Comparison of ENCODE assay signal across 8 mouse cellular contexts in the genomic region with DNA sequence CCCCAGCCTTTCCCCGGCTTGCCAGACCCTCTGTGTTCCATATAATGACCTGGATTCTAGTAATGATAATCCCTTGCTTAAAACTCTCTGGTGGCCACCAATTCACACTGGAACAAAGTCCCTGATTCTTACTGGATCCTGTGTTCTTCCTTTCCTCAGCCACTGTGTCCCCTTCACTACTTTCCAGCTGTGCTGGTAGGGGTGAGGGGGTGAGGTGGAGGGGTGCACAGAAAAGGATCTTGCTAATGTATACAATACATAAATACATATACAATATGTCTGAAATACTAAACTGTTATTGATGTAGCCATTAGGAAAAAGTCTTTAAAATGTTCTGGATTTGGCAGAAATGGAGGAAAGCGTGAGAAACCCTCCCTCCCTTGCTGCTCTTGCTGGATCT. TPM values are rescaled to one million over a fixed set of nuclear protein-coding genes. Genes with fewer than 3 reads are reported as not detected.
A peak's percentile ranks its signal among the peaks of the same experiment; 100 is the strongest.
DNase-seq lines count a peak whose midpoint lies in the region; ATAC-seq and TF ChIP-seq lines count a peak whose summit lies in the region.

No protein-coding gene starts in this region.

- H3K27me3 ChIP-seq in heart, postnatal 0 days (ENCODE audit: control insufficient read depth, insufficient read depth, low read length) = no peaks in the 10 kb centered on the region
- no peaks in the 10 kb centered on the region for H3K27me3 ChIP-seq in hindbrain, embryonic 15.5 days
- H3K27me3 ChIP-seq in midbrain, embryonic 15.5 days (replicated peaks) = no peaks in the 10 kb centered on the region

- intact Hi-C loops in heart, postnatal 10 days (cut with DNase I) = no loop called here

- H3K27ac ChIP-seq in heart, postnatal 0 days (ENCODE audit: low read depth) = peak overlapping the region; percentile 95; the same call in 1 of the 2 replicates
- H3K27ac ChIP-seq in bone marrow, adult 2 months (ENCODE audit: control insufficient read depth, insufficient read depth, low read depth, low read length, poor library complexity) = no peak overlapping the region
- no peak overlapping the region for H3K27ac ChIP-seq in hindbrain, embryonic 15.5 days (replicated peaks)
- peak overlapping the region; percentile 81; the same call in 1 of the 2 replicates for H3K27ac ChIP-seq in midbrain, embryonic 15.5 days

- H3K9me3 ChIP-seq in heart, postnatal 0 days (replicated peaks; ENCODE audit: control insufficient read depth, low read length) = no peaks in the 10 kb centered on the region
- H3K9me3 ChIP-seq in hindbrain, embryonic 15.5 days = 0 out of 2 replicates have a peak, but pooled peaks cover 2% of the 10 kb centered on the region
- no peaks in the 10 kb centered on the region for H3K9me3 ChIP-seq in midbrain, embryonic 15.5 days

- TF ChIP-seq CTCF in heart, postnatal 0 days (IDR thresholded peaks at IDR 0.05; ENCODE audit: low read depth) = no peak
- no peak for TF ChIP-seq CTCF in bone marrow, adult 2 months (IDR thresholded peaks at IDR 0.05; ENCODE audit: control insufficient read depth, insufficient read depth, low read length)

- H3K36me3 ChIP-seq in heart, postnatal 0 days (replicated peaks; ENCODE audit: control insufficient read depth, insufficient read depth, low read length) = peaks cover 14% of the 10 kb centered on the region
- peaks cover 32% of the 10 kb centered on the region for H3K36me3 ChIP-seq in hindbrain, embryonic 15.5 days
- H3K36me3 ChIP-seq in midbrain, embryonic 15.5 days (replicated peaks) = peaks cover 24% of the 10 kb centered on the region

- DNase-seq in heart, postnatal 0 days (ENCODE audit: low spot score) = no peak
- DNase-seq in heart, postnatal 10 days = no peak
- DNase-seq in layer of hippocampus, postnatal 36 days = no peak
- no peak for DNase-seq in urinary bladder, adult 18-20 months (ENCODE audit: low spot score in 2 of 2)
- DNase-seq in B cell, adult 2 months = no peak

- ATAC-seq in heart, postnatal 0 days (ENCODE audit: insufficient read depth, low read depth) = no peak
- ATAC-seq in hindbrain, embryonic 15.5 days (ENCODE audit: low FRiP score, low read depth) = no peak
- ATAC-seq in midbrain, embryonic 15.5 days (replicated peaks) = no peak

- WGBS in heart, postnatal 0 days = 95% methylated on average over 2 of the region's 2 CpGs
- 91% methylated on average over 2 of the region's 2 CpGs for WGBS in bone marrow, adult 2 months
- WGBS in hindbrain, embryonic 15.5 days = 98% methylated on average over 2 of the region's 2 CpGs
- 88% methylated on average over 2 of the region's 2 CpGs for WGBS in midbrain, embryonic 15.5 days

- peaks cover 10% of the 10 kb centered on the region for H3K4me1 ChIP-seq in heart, postnatal 0 days (ENCODE audit: control insufficient read depth, insufficient read depth)
- H3K4me1 ChIP-seq in bone marrow, adult 2 months (ENCODE audit: control insufficient read depth, insufficient read depth, low read length) = peaks cover 6% of the 10 kb centered on the region; the same call in 1 of the 2 replicates
- H3K4me1 ChIP-seq in hindbrain, embryonic 15.5 days (replicated peaks) = peaks cover 16% of the 10 kb centered on the region
- peaks cover 23% of the 10 kb centered on the region for H3K4me1 ChIP-seq in midbrain, embryonic 15.5 days

- TF ChIP-seq POLR2A in bone marrow, adult 2 months (IDR thresholded peaks at IDR 0.05; ENCODE audit: borderline replicate concordance, control insufficient read depth, low read depth, low read length) = no peak

- peak overlapping the region; percentile 75; the same call in 1 of the 2 replicates for H3K4me2 ChIP-seq in heart, postnatal 0 days (ENCODE audit: low read depth, low read length)
- peak overlapping the region; percentile 77 for H3K4me2 ChIP-seq in hindbrain, embryonic 15.5 days
- H3K4me2 ChIP-seq in midbrain, embryonic 15.5 days = peak overlapping the region; percentile 63

- no peak overlapping the region for H3K9ac ChIP-seq in heart, postnatal 0 days (replicated peaks; ENCODE audit: low read depth, low read length)
- no peak overlapping the region for H3K9ac ChIP-seq in hindbrain, embryonic 15.5 days
- H3K9ac ChIP-seq in midbrain, embryonic 15.5 days = peak overlapping the region; percentile 40; the same call in 1 of the 2 replicates

- H3K4me3 ChIP-seq in heart, postnatal 0 days (ENCODE audit: low read depth, low read length) = no peak overlapping the region
- peak overlapping the region; percentile 22 for H3K4me3 ChIP-seq in bone marrow, adult 2 months (replicated peaks; ENCODE audit: control insufficient read depth, low read depth, low read length)
- no peak overlapping the region for H3K4me3 ChIP-seq in hindbrain, embryonic 15.5 days
- H3K4me3 ChIP-seq in midbrain, embryonic 15.5 days = peak overlapping the region; percentile 72; the same call in 1 of the 2 replicates

- TF ChIP-seq EP300 in heart, postnatal 0 days (IDR thresholded peaks at IDR 0.05; ENCODE audit: low read depth) = no peak

RNA-seq across cellular contexts. Expression of gene Chchd5, which starts 1.3 kb away (rescaled TPM):
- 9.9 and 19.4 TPM in 2 replicates for total RNA-seq in heart, postnatal 0 days (2014; rRNA removed; ENCODE audit: low replicate concordance)
- 17.6 and 19.9 TPM in 2 replicates for polyA plus RNA-seq in heart, postnatal 0 days (2015; fragmentation: Nextera tagmentation; extraction: Ambion mirVana)
- total RNA-seq in heart, postnatal 10 days (2021) = 10 to 100 TPM; 11.6 to 13.9 TPM
- 11.7 and 19.9 TPM in 2 replicates for polyA plus RNA-seq in bone marrow, adult 2 months (2011; ENCODE audit: insufficient read depth, insufficient read length, low replicate concordance, missing spikeins)
- polyA plus RNA-seq in hindbrain, embryonic 15.5 days (2015; fragmentation: Nextera tagmentation; extraction: Ambion mirVana) = 19.8 and 20.6 TPM in 2 replicates
- polyA plus RNA-seq in midbrain, embryonic 15.5 days (2015; fragmentation: Nextera tagmentation; extraction: Ambion mirVana) = 19.6 and 20.3 TPM in 2 replicates
- 10 to 100 TPM; 10.8 to 12.4 TPM for total RNA-seq in layer of hippocampus, postnatal 36 days (2021)

RNA-seq across cellular contexts. Expression of gene Polr1b, which starts 30.0 kb away (rescaled TPM):
- total RNA-seq in heart, postnatal 0 days (2014; rRNA removed; ENCODE audit: low replicate concordance) = 13.6 and 15.8 TPM in 2 replicates
- 6.8 and 7.6 TPM in 2 replicates for polyA plus RNA-seq in heart, postnatal 0 days (2015; fragmentation: Nextera tagmentation; extraction: Ambion mirVana)
- 10 to 100 TPM; 10.4 to 14.1 TPM for total RNA-seq in heart, postnatal 10 days (2021)
- 7.9 and 21.6 TPM in 2 replicates for polyA plus RNA-seq in bone marrow, adult 2 months (2011; ENCODE audit: insufficient read depth, insufficient read length, low replicate concordance, missing spikeins)
- 16.0 and 17.0 TPM in 2 replicates for polyA plus RNA-seq in hindbrain, embryonic 15.5 days (2015; fragmentation: Nextera tagmentation; extraction: Ambion mirVana)
- 17.1 and 17.5 TPM in 2 replicates for polyA plus RNA-seq in midbrain, embryonic 15.5 days (2015; fragmentation: Nextera tagmentation; extraction: Ambion mirVana)
- 10 to 100 TPM; 16.0 to 18.3 TPM for total RNA-seq in layer of hippocampus, postnatal 36 days (2021)

Comparison
In these comparisons a context has a peak if more than half of its experiments do, and no peak if none do; other contexts are left out.
1. H3K27ac ChIP-seq: peak in heart, postnatal 0 days (single experiment) and midbrain, embryonic 15.5 days (single experiment); none in bone marrow, adult 2 months (single experiment) and hindbrain, embryonic 15.5 days (single experiment).
2. H3K4me3 ChIP-seq: peak in bone marrow, adult 2 months (single experiment) and midbrain, embryonic 15.5 days (single experiment); none in heart, postnatal 0 days (single experiment) and hindbrain, embryonic 15.5 days (single experiment).
3. Peak in every context shown above with its lines, with median percentiles within 50 percentile points of each other: H3K4me2 ChIP-seq.